Mouse (Mus musculus) MEL (cell line): Measurements from ENCODE around the gene Coq10b.

Experiments used
- CHD1 ChIP-seq: IDR thresholded peaks from 2 replicates; pipeline ENCODE4 v1.6.1; 2012; ENCODE audit warnings: low read depth, mild to moderate bottlenecking, inconsistent platforms, low read length, improper control_type of control experiment
- GATA1 ChIP-seq: IDR thresholded peaks from 2 replicates; pipeline ENCODE4 v1.6.1; 2011; ENCODE audit warnings: low read depth, low read length, improper control_type of control experiment
- NRF1 ChIP-seq: IDR thresholded peaks from 2 replicates; pipeline ENCODE4 v1.6.1; 2014; ENCODE audit warnings: low read depth, mild to moderate bottlenecking, inconsistent platforms, low read length, improper control_type of control experiment, moderate library complexity; ENCODE audit not compliant: poor library complexity, insufficient read depth, severe bottlenecking

GRCm38 (mm10) chr1:55043164-55043563, 9.4 kb upstream of the Coq10b start:
- TF ChIP-seq CHD1 (no peak), NRF1 (no peak), GATA1 (no peak)
